Mouse (Mus musculus) adrenal gland (tissue): Measurements from ENCODE around the gene Gm20481.
"Not testable (repeated sequence)": the region's sequence is repeated elsewhere in the genome, so short reads cannot be mapped to it uniquely, and the experiment has no call there.

ENCODE experiments used
- intact Hi-C: fragments of 180-260 bp; cut with DNase I; formaldehyde crosslinking; loops from one replicate; pipeline ENCODE4 v1.15.1; 2025

Gm20481 gene

DNA sequence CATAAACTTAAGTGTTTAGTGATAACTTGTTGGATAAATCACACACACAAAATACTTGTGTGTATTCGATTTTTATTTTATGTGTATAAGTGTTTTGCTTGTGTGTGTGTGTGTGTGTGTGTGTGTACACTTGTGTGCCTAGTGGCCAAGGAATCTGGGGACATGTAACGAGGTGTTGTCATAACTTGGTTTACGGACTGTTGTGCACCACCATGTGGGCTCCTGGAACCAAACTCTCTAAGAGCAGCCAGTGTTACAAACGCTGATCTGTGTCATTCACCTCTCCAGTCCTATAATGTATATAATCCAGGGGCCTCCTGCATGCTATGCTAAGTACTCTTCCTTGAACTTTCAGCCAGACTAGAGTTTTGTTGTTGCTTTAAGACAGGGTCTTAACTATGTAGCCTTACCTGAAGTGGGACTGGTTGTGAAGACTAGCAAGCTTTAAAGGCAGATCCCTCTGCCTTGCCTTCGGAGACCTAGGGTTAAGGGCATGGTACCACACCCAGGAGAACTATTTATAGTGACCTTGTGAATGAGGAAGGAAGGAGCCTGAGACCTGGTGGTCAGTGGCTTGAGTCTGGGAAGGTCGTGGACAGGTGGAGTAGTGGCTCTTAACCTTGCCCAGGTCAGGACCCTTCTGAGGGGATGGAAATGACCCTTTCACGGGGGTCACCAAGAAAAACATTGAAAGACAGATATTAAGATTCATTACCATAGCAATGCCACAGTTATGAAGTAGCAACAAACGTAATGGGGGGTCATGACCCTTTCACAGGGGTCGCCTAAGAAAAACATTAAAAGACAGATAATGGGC, 33.5 kb downstream of the Gm20481 start:
- intact Hi-C loops, result no loop called here

DNA sequence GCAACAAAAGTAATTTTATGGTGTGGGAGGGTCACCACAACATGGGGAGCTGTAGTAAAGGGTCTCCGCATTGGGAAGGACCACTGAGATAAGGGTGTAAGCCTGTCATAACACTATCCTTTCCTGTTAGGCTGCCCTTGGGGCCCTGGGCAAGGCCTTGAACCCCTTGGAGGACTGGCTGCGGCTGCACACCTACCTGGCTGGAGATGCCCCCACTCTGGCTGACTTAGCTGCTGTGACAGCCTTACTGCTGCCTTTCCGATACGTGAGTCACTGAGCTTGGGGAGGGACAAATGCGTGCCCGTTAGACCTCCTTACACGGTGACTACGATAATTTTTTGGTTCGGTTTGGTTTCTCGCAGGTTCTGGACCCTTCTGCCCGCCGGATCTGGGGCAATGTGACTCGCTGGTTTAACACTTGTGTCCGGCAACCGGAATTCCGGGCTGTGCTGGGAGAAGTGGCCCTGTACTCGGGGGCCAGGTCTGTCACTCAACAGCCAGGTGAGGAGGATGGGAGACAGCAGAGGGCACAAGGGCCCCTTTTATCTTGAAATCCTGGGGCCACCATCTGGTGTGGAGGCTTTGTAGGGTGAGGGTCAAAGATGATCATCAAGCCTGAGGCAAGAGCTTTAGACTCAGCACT, 34.5 kb downstream of the Gm20481 start:
- intact Hi-C loops, result no loop called here

DNA sequence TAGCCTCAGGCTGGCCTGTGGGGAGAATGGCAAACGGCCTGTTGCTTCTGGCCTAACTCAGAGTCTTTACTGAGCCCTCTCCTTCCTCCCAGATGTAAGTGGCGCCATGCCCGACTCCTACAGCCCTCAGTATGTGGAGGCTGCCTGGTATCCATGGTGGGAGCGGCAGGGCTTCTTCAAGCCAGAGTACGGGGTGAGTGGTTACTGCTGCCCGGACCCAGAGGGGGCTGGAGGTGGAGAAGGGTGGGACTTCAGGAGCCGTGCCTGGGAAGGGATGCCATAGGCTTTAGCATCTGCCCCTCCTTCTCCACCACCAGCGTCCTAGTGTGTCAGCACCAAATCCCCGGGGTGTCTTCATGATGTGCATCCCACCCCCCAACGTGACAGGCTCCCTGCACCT, 35.4 kb downstream of the Gm20481 start:
- intact Hi-C loops, result no loop called here

DNA sequence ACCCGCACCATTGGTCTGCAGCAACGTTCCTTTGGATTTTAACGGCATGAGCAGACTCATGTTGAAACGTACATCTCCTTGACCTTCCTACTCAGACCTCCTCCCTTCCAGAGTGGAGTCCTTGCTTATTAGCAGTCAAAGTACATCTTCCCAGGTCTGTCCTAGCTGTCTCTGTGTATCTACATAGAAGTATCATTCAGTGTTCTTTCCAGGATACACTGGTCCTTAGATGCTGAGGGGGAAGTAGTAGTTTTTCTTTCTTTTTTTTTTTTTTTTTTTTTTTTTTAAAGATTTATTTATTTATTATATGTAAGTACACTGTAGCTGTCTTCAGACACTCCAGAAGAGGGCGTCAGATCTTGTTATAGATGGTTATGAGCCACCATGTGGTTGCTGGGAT, 36.2 kb downstream of the Gm20481 start:
- intact Hi-C loops, result not testable (repeated sequence)

DNA sequence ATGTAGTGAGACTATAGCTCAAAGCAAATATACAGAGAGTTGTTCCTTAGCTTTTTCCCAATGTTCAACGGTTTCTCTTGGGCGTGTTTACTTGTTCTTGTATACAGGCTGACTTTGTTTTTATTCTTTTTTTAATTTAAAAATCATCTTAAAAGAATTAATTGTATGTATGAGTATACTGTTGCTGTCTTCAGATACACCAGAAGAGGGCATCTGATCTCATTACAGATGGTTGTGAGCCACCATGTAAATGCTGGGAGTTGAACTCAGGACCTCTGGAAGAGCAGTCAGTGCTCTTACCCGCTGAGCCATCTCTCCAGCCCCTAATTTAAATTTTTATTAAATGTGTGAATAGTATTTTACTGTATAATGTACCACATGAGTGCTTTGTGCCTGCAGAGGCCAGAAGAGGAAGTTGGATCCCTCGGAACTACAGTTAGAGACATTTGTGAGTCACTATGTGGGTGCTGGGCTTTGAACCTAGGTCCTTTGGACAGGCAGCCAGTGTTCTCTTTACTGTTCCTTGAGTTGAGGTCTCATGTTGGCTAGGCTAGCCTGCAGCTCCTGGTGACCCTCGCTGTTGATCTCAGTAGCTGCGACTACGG, 37.8 kb downstream of the Gm20481 start:
- intact Hi-C loops, result no loop called here

GRCm38 (mm10) chr17:35009586-35009985, 39.9 kb downstream of the Gm20481 start:
- intact Hi-C loops, result no loop called here

DNA sequence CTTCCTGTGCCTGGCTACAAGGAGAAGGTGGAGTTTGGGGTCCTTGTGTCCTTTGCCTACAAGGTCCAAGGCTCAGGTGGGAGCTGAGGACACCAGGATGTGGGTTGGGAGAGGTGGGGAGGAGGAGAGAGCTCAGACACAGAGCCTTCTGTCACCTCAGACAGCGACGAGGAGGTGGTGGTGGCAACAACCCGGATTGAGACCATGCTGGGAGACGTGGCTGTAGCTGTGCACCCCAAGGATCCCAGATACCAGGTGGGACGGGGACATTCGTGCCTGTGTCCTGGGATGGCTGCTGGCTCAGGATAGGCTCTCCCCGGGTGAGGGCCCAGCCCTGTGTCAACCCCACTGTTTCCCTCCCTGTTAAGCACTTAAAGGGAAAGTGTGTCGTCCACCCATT, 41.7 kb downstream of the Gm20481 start:
- intact Hi-C loops, result no loop called here

GRCm38 (mm10) chr17:35012430-35012829, 42.7 kb downstream of the Gm20481 start:
- intact Hi-C loops, result no loop called here

DNA sequence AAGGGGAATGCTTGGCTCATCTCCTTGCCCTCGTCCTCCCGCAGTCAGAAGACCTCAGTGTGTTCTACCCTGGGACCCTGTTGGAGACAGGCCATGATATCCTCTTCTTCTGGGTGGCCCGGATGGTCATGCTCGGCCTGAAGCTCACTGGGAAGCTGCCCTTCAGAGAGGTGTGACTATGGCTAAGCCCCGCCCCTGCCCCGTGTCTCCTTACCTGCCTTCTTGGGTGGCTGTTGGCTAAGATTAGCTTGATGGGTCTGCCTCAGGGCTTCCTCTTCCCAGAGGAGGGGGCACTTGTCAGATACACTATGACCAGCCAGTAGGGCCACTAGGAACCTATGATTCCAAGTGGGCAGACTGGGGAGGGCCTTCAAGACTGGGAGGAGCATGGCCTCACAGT, 43.5 kb downstream of the Gm20481 start:
- intact Hi-C loops, result no loop called here

- intact Hi-C loops, result no loop called here
These were observed 45.6 kb downstream of the Gm20481 start for GRCm38 (mm10) chr17:35015296-35015695.

GRCm38 (mm10) chr17:35016376-35016775, 46.7 kb downstream of the Gm20481 start, which contains the start of gene Vwa7:
Gene Vwa7, plus strand, starts transcription at chr17:35016579.
- intact Hi-C loops, result no loop called here

DNA sequence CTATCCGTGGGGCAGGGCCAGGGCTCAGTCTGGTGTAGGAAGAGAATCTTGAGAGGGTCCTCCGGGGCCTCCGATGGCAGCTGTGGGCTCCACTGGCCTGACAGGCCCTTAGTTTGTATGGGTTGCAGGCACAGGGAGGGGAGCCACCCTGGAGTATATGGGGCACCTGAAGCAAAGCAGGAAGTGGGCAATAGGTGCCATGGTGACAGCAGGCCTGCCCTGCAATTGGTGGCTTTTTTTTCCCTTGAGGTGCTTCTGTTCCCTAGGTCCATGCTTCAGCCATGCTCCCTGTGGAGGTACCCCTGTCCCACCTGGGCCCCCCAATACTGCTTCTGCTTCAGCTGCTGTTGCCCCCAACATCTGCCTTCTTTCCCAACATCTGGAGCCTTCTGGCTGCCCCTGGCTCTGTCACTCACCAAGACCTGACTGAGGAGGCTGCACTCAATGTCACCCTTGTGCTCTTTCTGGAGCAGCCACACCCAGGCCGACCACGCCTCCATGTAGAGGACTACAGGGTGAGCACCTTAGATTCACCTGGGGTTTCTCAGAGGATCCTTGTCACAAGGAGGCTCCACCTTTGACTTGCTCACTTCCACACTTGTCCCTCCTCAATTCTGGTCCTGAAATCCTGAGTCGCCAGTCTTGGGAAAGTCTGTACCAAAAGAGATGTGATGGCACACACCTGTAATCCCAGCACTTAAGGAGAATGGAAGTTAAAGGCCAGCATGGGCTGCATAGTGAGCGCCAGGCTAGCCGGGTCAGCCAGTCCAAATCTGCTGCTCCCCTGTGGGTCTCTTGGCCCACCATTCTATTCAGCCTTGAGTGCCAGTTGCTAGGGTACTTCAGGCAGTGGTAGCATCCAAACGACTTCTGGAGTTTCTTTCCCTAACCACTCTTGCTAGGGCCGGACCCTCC, 47.3 kb downstream of the Gm20481 start:
- intact Hi-C loops, result no loop called here

DNA sequence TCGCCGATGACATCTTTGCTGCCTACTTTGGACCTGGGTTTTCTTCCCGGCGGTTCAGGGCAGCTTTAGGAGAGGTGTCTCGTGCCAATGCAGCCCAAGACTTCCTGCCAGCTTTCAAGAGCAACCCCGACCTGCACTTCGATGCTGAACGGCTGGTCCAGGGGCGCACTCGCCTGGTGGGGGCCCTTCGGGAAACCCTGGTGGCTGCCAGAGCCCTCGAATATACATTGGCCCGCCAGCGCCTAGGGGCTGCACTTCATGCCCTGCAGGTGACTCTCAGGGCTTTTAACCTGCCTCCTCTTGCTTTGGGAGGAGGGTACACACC, 48.0 kb downstream of the Gm20481 start:
- intact Hi-C loops, result no loop called here

DNA sequence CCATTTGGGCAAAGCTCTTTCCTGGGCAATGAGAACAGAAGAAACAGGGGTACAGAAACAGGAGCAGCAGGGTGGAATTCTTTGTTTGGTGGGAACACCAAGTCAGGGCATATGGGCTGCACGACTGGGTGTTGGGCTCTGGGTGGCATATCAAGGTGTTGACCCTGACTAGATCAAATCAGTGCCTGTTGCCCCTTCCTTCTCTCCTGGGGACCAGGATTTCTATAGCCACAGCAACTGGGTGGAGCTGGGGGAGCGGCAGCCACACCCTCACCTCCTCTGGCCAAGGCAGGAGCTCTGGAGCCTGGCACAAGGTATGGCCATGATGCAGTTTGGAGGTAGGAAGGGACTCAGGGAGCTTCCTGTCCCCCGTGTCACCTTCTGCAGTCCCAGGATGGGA, 48.5 kb downstream of the Gm20481 start:
- intact Hi-C loops, result no loop called here

DNA sequence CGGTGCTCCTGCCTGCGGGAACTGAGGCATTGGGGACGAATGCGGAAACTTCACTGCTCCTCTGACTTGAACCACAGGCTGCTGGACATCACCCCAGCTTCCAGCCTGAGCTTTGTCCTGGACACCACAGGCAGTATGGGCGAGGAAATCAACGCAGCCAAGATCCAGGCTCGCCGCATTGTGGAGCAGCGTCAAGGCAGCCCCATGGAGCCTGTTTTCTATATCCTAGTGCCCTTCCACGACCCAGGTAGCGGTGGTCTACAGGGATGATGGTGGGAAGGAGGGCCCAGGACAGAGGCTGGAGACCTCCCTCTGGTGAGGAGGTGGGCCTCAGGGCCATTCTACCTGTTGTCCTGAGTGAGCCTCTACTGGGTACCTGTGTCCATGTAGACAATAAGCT, 50.2 kb downstream of the Gm20481 start:
- intact Hi-C loops, result loop anchor here (5.0 to 10.0 kb wide), 3 partner anchors 42 to 215 kb away; partner anchors contain the start of genes Atp6v1g2, Ly6g5c and Nfkbil1

DNA sequence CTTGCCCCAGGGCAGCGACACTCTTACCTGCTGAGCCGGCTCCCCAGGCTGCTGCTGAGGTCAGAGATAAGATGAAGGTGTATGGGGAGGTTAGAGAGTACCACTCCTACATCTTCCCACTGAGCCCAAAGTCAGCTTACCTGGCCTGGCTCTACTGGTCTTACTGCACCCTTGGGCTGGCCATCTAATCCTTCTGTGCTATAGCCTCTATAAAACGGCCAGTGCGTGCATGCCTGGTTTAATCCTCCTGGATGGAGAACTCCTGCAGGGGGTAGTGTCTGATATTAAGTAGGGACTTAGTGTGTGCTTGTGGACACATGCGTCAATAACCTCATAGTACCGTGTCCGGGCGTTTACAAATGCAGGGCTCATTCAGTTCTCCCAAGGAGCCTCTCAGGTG, 50.8 kb downstream of the Gm20481 start:
- intact Hi-C loops, result loop anchor here (5.0 to 10.0 kb wide), 3 partner anchors 42 to 214 kb away; partner anchors contain the start of genes Atp6v1g2, Ly6g5c and Nfkbil1

DNA sequence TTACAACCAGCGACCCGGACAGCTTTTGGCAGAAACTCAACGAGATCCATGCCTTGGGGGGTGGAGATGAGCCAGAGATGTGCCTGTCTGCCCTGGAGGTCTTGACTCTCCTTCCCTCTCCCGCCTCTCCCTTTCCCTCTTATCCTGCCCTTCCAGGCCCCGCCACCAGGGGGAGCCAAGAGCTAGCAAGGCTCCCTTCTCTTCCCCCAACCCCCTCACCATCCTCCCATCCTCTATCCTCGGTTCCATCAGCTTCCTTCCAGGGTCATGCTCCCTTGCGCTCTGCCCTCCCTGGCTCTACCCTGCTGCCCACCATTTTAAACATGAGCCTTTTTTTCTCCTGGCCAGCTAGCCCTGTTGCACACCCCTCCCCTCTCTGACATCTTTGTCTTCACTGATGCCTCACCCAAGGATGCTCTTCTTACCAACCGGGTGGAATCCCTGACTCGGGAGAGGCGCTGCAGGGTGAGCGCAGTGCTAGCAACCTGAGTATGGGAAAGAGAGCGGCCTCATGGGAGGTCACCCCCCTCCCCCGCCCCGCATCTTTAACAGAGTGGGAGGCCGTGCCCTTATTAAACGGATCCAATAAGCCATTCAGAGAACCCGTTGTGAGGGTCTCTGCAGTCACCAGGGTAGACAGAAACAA, 51.6 kb downstream of the Gm20481 start:
- intact Hi-C loops, result loop anchor here (5.0 to 10.0 kb wide), 3 partner anchors 41 to 214 kb away; partner anchors contain the start of genes Atp6v1g2, Ly6g5c and Nfkbil1
